Mouse (Mus musculus) C2C12 (cell line): ENCODE measurements at regions not wholly inside any gene's neighbourhood (a gene's known extent, or its start where the extent isn't known, plus 50 kb on each side); places are given as distances from the start of the nearest gene placed in this dataset.

Experiments
- H3K27me3 ChIP-seq: one replicate; pipeline ENCODE4 v1.6.1; 2011; ENCODE audit not compliant: control insufficient read depth, insufficient read depth, insufficient read length
- H3K36me3 ChIP-seq: one replicate; pipeline ENCODE4 v1.6.1; 2011; ENCODE audit not compliant: control insufficient read depth, insufficient read depth
- H3K4me3 ChIP-seq: one replicate; pipeline ENCODE4 v1.5.1; 2011; ENCODE audit warnings: mild to moderate bottlenecking, control low read depth; ENCODE audit not compliant: poor library complexity, insufficient read depth, severe bottlenecking
- H3K79me2 ChIP-seq: one replicate; pipeline ENCODE4 v1.6.1; 2011; ENCODE audit not compliant: control insufficient read depth, insufficient read depth
- H3K79me3 ChIP-seq: one replicate; pipeline ENCODE4 v1.6.1; 2011; ENCODE audit warnings: low read depth, control low read depth
- H3ac ChIP-seq: one replicate; pipeline ENCODE3; 2011; ENCODE audit warnings: low read depth; ENCODE audit not compliant: control insufficient read depth, insufficient read length
- CEBPB ChIP-seq: IDR thresholded peaks from one replicate; pipeline ENCODE4 v1.6.1; 2011; ENCODE audit warnings: low read depth, mild to moderate bottlenecking, control low read depth, moderate library complexity
- CTCF ChIP-seq: IDR thresholded peaks from one replicate; pipeline ENCODE4 v1.5.1; 2011; ENCODE audit not compliant: control insufficient read depth, insufficient read depth, insufficient read length
- FOSL1 ChIP-seq: IDR thresholded peaks from one replicate; pipeline ENCODE4 v1.8.0; 2011; ENCODE audit warnings: mild to moderate bottlenecking, low read length; ENCODE audit not compliant: poor library complexity, insufficient read depth, severe bottlenecking
- MAX ChIP-seq: IDR thresholded peaks from one replicate; pipeline ENCODE4 v1.6.1; 2011; ENCODE audit warnings: mild to moderate bottlenecking, control low read depth
- MYOD1 ChIP-seq: IDR thresholded peaks from one replicate; pipeline ENCODE4 v1.6.1; 2011; ENCODE audit warnings: low read depth; ENCODE audit not compliant: control insufficient read depth, insufficient read length
- MYOG ChIP-seq: IDR thresholded peaks from one replicate; pipeline ENCODE4 v1.6.1; 2011; ENCODE audit not compliant: control insufficient read depth, insufficient read length; ENCODE audit errors: extremely low read depth
- USF1 ChIP-seq: IDR thresholded peaks from one replicate; pipeline ENCODE4 v1.6.1; 2011; ENCODE audit warnings: low read depth, mild to moderate bottlenecking, control low read depth, moderate library complexity

- H3K4me3 ChIP-seq = no peak overlapping the region
- H3K27me3 ChIP-seq = no peaks in the 10 kb centered on the region
- no peak for TF ChIP-seq CEBPB
- TF ChIP-seq MAX = no peak
- no peak for TF ChIP-seq FOSL1
- TF ChIP-seq CTCF = no peak
- TF ChIP-seq MYOD1 = no peak
- no peak for TF ChIP-seq MYOG
- H3K36me3 ChIP-seq = no peaks in the 10 kb centered on the region
- no peaks in the 10 kb centered on the region for H3K79me2 ChIP-seq
- no peaks in the 10 kb centered on the region for H3K79me3 ChIP-seq
- no peak overlapping the region for H3ac ChIP-seq
Measured at GRCm38 (mm10) chr3:52572514-52573485, 304.7 kb downstream of the Foxo1 start.

- H3ac ChIP-seq = no peak overlapping the region
- no peaks in the 10 kb centered on the region for H3K36me3 ChIP-seq
- no peak overlapping the region for H3K4me3 ChIP-seq
- no peaks in the 10 kb centered on the region for H3K79me3 ChIP-seq
- no peaks in the 10 kb centered on the region for H3K27me3 ChIP-seq
- no peak for TF ChIP-seq CEBPB
- TF ChIP-seq MYOG = no peak
- no peak for TF ChIP-seq MYOD1
- TF ChIP-seq CTCF = no peak
- no peak for TF ChIP-seq USF1
- TF ChIP-seq FOSL1 = no peak
- no peak for TF ChIP-seq MAX
- no peaks in the 10 kb centered on the region for H3K79me2 ChIP-seq
Measured at GRCm38 (mm10) chr3:52567606-52568372, 299.7 kb downstream of the Foxo1 start.

GRCm38 (mm10) chr3:52563595-52563994 lies 295.5 kb downstream of the Foxo1 start:
- Histone ChIP-seq H3K27me3 (no peaks in the 10 kb centered on the region), H3ac (no peak overlapping the region), H3K79me2 (no peaks in the 10 kb centered on the region), H3K4me3 (no peak overlapping the region), H3K79me3 (no peaks in the 10 kb centered on the region), H3K36me3 (no peaks in the 10 kb centered on the region)
- TF ChIP-seq MYOD1 = no peak
- TF ChIP-seq CEBPB = no peak
- no peak for TF ChIP-seq USF1
- no peak for TF ChIP-seq FOSL1
- TF ChIP-seq MAX = no peak
- no peak for TF ChIP-seq CTCF
- no peak for TF ChIP-seq MYOG

- Histone ChIP-seq H3K79me3 (no peaks in the 10 kb centered on the region), H3K27me3 (no peaks in the 10 kb centered on the region), H3ac (no peak overlapping the region), H3K79me2 (no peaks in the 10 kb centered on the region), H3K36me3 (no peaks in the 10 kb centered on the region), H3K4me3 (no peak overlapping the region)
- TF ChIP-seq FOSL1 (no peak), MYOD1 (no peak), MAX (no peak)
Measured at GRCm38 (mm10) chr3:52562816-52563215, 294.7 kb downstream of the Foxo1 start.

GRCm38 (mm10) chr3:52559481-52559880 lies 291.3 kb downstream of the Foxo1 start:
- no peaks in the 10 kb centered on the region for H3K36me3 ChIP-seq
- no peak for TF ChIP-seq MYOG
- TF ChIP-seq CTCF = no peak
- no peaks in the 10 kb centered on the region for H3K79me2 ChIP-seq
- H3K4me3 ChIP-seq = no peak overlapping the region
- no peaks in the 10 kb centered on the region for H3K79me3 ChIP-seq
- no peaks in the 10 kb centered on the region for H3K27me3 ChIP-seq
- no peak overlapping the region for H3ac ChIP-seq

- H3K27me3 ChIP-seq = no peaks in the 10 kb centered on the region
Measured at GRCm38 (mm10) chr3:52558765-52559164, 290.6 kb downstream of the Foxo1 start.

More at GRCm38 (mm10) chr3:52558765-52559164, 290.6 kb downstream of the Foxo1 start:
- Histone ChIP-seq H3K36me3 (no peaks in the 10 kb centered on the region), H3K4me3 (no peak overlapping the region), H3K79me3 (no peaks in the 10 kb centered on the region), H3K79me2 (no peaks in the 10 kb centered on the region), H3ac (no peak overlapping the region)
- no peak for TF ChIP-seq CTCF
- no peak for TF ChIP-seq FOSL1
- TF ChIP-seq MYOG = no peak
- TF ChIP-seq MYOD1 = no peak
- TF ChIP-seq CEBPB = no peak
- TF ChIP-seq USF1 = no peak
- TF ChIP-seq MAX = no peak
